Mouse (Mus musculus): Measurements from ENCODE around the gene Ctsl.

GRCm38 (mm10) chr13:64376472-64376871 is 5.8 kb upstream of the Ctsl start:
- TF ChIP-seq CTCF (conservative IDR thresholded peaks at IDR 0.05; ENCODE audit: low read length) (no peak), POU5F1 (IDR thresholded peaks at IDR 0.05; ENCODE audit: borderline replicate concordance, low read length) (no peak)

Data from E14TG2a.4 (cell line).